Mouse (Mus musculus) liver, postnatal 0 days (tissue): ENCODE data around the gene Ipcef1. TPM values are rescaled to one million over a fixed set of nuclear protein-coding genes. Genes with fewer than 3 reads are reported as not detected.

Experiments used
- ATAC-seq: fragments of 200-750 bp; cut with Nextera tagmentation; 2 replicates; pipeline ENCODE4 v1.8.0; 2017; ENCODE audit warnings: mild to moderate bottlenecking, moderate library complexity
- DNase-seq: peaks from one replicate; pipeline ENCODE4 v3.0.0-alpha.2; 2016
- H3K27ac ChIP-seq: fragments of 300-500 bp; sonication (generic); 2 replicates; pipeline ENCODE4 v1.5.1; 2014; ENCODE audit warnings: antibody characterized with exemption, moderate library complexity, mild to moderate bottlenecking, low read depth
- H3K27me3 ChIP-seq: fragments of 300-500 bp; sonication (generic); 2 replicates; pipeline ENCODE4 v1.6.1; 2014; ENCODE audit warnings: low read length, control low read depth, mixed read lengths; ENCODE audit not compliant: insufficient read depth
- H3K36me3 ChIP-seq: fragments of 300-500 bp; sonication (generic); replicated peaks from 2 replicates; pipeline ENCODE4 v1.6.1; 2014; ENCODE audit warnings: mild to moderate bottlenecking, control low read depth, low read length, moderate library complexity, mixed read lengths; ENCODE audit not compliant: insufficient read depth
- H3K4me1 ChIP-seq: fragments of 300-500 bp; sonication (generic); 2 replicates; pipeline ENCODE4 v1.6.1; 2014; ENCODE audit warnings: antibody characterized with exemption, mild to moderate bottlenecking, control low read depth; ENCODE audit not compliant: insufficient read depth
- H3K4me2 ChIP-seq: fragments of 300-500 bp; sonication (generic); 2 replicates; pipeline ENCODE4 v1.6.1; 2014; ENCODE audit warnings: low read depth, mild to moderate bottlenecking, low read length, moderate library complexity, mixed read lengths
- H3K4me3 ChIP-seq: fragments of 300-500 bp; sonication (generic); 2 replicates; pipeline ENCODE4 v1.5.1; 2014; ENCODE audit warnings: low read depth, low read length
- H3K9ac ChIP-seq: fragments of 300-500 bp; sonication (generic); replicated peaks from 2 replicates; pipeline ENCODE4 v1.6.1; 2014; ENCODE audit warnings: mild to moderate bottlenecking, moderate library complexity
- H3K9me3 ChIP-seq: fragments of 300-500 bp; sonication (generic); 2 replicates; pipeline ENCODE4 v1.6.1; 2016; ENCODE audit warnings: mild to moderate bottlenecking, control low read depth, low read length, mixed read lengths
- CTCF ChIP-seq: sonication (generic); IDR thresholded peaks from 2 replicates; pipeline ENCODE4 v1.5.1; 2016; ENCODE audit warnings: antibody characterized with exemption, low read depth
- EP300 ChIP-seq: IDR thresholded peaks from 2 replicates; pipeline ENCODE4 v1.6.1; 2016; ENCODE audit warnings: antibody characterized with exemption, low read depth, mild to moderate bottlenecking
- WGBS: fragments of 180-500 bp; shearing (Covaris S2); extraction: QIAGEN DNeasy Blood & Tissue Kit; methylation state at CpG from one replicate; pipeline ENCODE4 v1.1.7; 2014; ENCODE audit not compliant: insufficient replicate concordance; 5-methylcytosine and 5-hydroxymethylcytosine counted together
- polyA plus RNA-seq: library from polyadenylated mRNA; unstranded; fragments of >200 nt; fragmentation: Nextera tagmentation; extraction: Ambion mirVana; gene quantifications from 2 replicates; pipeline ENCODE4 v1.2.1, GENCODE M21; 2015

Gene Ipcef1
- polyA plus RNA-seq, 1 experiment from 2014 or later = 1.1 TPM

DNA sequence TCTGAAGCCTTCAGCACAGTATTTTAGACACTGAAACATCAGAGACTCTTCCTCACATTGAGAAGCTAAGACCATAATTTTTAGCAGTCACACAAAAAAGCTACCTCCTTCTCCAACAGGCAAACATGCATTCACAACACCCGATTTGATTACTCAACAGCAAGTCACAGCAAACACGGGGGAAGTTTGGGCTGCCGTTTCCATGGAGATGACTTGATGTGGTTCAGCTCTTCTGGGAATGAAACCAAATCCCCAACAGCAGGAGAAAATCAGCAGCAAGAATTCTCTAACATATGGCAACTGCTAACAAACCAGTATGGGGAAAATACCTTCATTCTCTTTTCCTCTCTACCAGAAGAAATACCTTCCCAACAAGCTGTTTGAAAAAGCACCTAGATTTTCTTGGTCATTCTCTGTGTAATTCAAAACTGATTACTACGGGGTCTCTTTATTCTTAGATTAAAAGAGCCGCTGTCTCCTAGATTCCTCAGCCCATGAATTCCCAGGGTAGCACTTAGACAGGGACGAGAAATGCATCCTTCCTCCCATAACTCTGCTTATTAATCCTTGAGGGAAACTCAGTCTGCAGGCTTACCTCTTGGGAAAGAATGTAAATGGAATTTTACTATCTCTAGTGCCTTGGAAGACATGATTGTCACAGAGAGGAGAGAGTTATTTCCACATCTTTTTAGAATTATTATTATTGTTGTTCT, 135.6 kb downstream of the Ipcef1 start:
- Histone ChIP-seq H3K4me2 (no peak overlapping the region), H3K4me1 (no peaks in the 10 kb centered on the region), H3K9ac (no peak overlapping the region), H3K36me3 (no peaks in the 10 kb centered on the region), H3K4me3 (no peak overlapping the region), H3K27me3 (no peaks in the 10 kb centered on the region), H3K9me3 (no peaks in the 10 kb centered on the region), H3K27ac (no peak overlapping the region)
- ATAC-seq = no peak
- TF ChIP-seq CTCF (no peak), EP300 (no peak)
- 39% methylated on average over 6 of the region's 6 CpGs for WGBS
- peak; percentile 30 for DNase-seq

DNA sequence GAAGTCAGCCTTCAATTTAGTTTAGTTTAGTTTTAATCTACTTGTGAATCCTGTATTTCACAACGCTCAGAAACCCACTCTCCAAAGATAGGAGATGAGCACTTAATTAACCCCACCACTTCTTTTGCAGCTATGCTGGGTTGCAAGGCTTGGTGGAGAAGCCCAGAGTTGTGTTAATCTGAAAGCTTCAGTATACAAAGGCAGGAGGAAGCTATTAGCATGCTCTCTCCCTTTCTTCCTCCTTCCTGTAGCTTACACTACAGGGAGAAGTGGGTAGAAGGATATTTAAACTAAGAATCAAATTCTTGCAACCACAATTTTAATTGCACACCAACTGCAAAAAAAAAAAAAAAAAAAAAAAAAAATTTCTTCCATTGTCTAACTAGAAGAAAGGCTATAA, 136.3 kb downstream of the Ipcef1 start:
- Histone ChIP-seq H3K9me3 (no peaks in the 10 kb centered on the region), H3K4me2 (no peak overlapping the region), H3K27ac (no peak overlapping the region), H3K4me1 (no peaks in the 10 kb centered on the region), H3K9ac (no peak overlapping the region), H3K4me3 (no peak overlapping the region), H3K36me3 (no peaks in the 10 kb centered on the region), H3K27me3 (no peaks in the 10 kb centered on the region)
- no peak for DNase-seq
- no peak for TF ChIP-seq EP300
- no peak for TF ChIP-seq CTCF
- 63% methylated on average over 1 of the region's 1 CpGs for WGBS
- no peak for ATAC-seq

DNA sequence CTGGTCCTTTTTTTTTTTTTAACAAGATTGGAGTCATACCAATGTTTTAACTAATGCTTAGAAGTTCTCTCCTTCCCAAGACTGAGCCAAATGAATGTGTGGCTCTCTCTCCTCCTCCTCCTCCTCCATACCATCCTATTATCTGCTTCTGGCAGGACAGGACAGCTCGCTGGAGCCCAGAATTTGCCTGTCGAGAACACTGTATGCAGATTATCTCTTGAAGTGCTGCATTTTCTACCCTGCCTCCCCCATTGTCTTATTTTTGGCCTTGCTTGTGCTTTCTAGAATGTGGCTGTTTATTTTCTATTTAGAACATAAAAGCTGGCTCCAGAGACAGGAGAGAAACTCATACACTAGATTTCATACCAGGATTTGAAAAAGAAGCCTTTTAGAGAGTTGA, 142.5 kb downstream of the Ipcef1 start:
- Histone ChIP-seq H3K4me1 (no peaks in the 10 kb centered on the region), H3K9ac (no peak overlapping the region), H3K27me3 (no peaks in the 10 kb centered on the region), H3K4me2 (no peak overlapping the region), H3K9me3 (no peaks in the 10 kb centered on the region), H3K4me3 (no peak overlapping the region), H3K36me3 (no peaks in the 10 kb centered on the region), H3K27ac (no peak overlapping the region)
- TF ChIP-seq CTCF = no peak
- no peak for TF ChIP-seq EP300
- DNase-seq (no peak), ATAC-seq (no peak)
- WGBS = 72% methylated on average over 2 of the region's 2 CpGs

DNA sequence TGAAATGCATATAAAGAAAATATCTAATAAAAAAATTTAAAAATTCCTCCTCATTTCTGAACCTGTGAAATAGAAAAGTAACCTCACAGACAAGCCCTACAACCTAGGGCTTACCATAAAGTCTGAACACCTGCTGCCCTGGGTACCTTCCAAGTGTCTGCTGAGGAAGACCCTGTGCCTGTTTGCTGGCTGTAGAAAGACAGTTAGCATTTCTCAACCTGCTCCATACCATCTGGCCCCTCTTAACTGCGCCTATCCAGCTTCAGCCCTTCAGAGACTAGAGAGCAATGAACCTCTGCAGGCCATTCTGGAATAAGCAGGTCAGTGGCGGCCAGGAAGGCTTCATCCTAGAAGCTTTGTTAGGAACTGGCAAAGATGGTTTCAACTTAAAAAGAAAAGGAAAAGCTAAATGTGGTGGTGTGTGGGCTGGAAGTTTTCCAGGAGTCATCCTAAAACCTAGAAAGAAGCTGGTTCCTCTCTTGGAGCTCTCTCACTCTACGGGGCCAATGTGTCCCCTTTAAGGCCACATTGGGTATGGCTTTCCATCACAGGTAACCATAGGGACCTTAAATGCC, 150.4 kb downstream of the Ipcef1 start:
- no peaks in the 10 kb centered on the region for H3K9me3 ChIP-seq
- H3K4me1 ChIP-seq = no peaks in the 10 kb centered on the region
- H3K27me3 ChIP-seq = no peaks in the 10 kb centered on the region
- TF ChIP-seq EP300 = no peak
- no peaks in the 10 kb centered on the region for H3K36me3 ChIP-seq
- DNase-seq (no peak), ATAC-seq (no peak)
- WGBS = 76% methylated on average over 3 of the region's 3 CpGs
- H3K27ac ChIP-seq = no peak overlapping the region
- H3K4me2 ChIP-seq = no peak overlapping the region
- H3K9ac ChIP-seq = no peak overlapping the region
- no peak overlapping the region for H3K4me3 ChIP-seq

DNA sequence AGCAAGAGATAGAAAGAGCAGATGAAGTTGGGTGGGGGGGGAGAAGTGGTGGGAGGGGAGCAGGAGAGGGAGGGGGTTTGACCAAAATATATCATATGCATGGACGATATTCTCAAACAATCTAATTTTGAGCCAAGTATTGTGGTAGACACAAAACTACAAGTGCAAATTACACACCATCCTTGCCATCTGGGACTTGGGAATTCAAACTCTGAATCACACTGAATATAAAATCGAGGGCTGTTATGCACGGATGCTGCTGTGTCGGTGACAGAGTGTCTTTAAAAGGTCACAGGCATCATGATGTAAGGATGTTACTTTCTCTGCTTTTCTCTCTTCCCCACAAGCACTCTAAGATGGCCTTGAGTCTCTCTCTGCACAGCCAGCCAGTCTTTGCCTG, 152.2 kb downstream of the Ipcef1 start:
- Histone ChIP-seq H3K9ac (no peak overlapping the region), H3K27ac (no peak overlapping the region), H3K9me3 (no peaks in the 10 kb centered on the region), H3K4me3 (no peak overlapping the region), H3K27me3 (no peaks in the 10 kb centered on the region), H3K36me3 (no peaks in the 10 kb centered on the region), H3K4me1 (no peaks in the 10 kb centered on the region), H3K4me2 (no peak overlapping the region)
- ATAC-seq (no peak), DNase-seq (no peak)
- TF ChIP-seq CTCF = no peak
- TF ChIP-seq EP300 = no peak
- WGBS = 83% methylated on average over 4 of the region's 4 CpGs

DNA sequence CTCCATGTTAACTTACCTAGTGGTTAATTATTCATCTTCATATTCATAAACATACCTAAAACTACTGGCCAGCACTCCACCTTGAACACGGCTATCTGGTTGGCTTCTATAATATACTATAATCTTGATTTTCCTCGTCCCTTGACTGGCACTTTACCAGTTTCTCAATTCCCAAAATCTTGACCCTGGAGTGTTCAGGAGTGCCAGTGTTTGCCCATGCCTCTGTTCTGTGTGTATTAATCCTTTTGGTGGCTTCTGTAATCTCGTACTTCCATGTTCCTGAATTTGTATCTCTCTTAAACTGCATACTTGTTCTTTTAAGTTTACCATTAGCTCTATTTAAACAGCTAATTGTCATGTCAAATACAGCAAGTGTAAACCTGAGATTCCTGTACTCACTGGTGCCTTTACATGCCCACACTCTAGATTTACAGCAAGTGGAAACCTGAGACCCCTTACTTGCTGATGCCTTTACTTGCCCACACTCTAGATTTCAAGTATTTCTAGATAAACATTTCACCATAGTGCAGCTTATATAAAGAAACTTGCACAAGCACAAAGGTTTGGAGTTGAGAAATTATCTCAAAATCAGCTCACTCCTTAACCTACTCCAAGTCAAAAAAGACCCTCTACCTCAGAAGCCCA, 155.5 kb downstream of the Ipcef1 start:
- TF ChIP-seq EP300 (no peak), CTCF (no peak)
- DNase-seq (no peak), ATAC-seq (no peak)
- Histone ChIP-seq H3K27ac (no peak overlapping the region), H3K27me3 (no peaks in the 10 kb centered on the region), H3K4me1 (no peaks in the 10 kb centered on the region), H3K4me2 (no peak overlapping the region), H3K4me3 (no peak overlapping the region), H3K36me3 (no peaks in the 10 kb centered on the region), H3K9ac (no peak overlapping the region), H3K9me3 (no peaks in the 10 kb centered on the region)
- WGBS = 65% methylated on average over 3 of the region's 3 CpGs
